Mouse (Mus musculus) heart, adult 2 months (tissue): ENCODE measurements around the gene Mrpl41.

Experiments used
- CTCF ChIP-seq: fragments of 200-600 bp; IDR thresholded peaks from 2 replicates; pipeline ENCODE4 v1.8.1; 2022; ENCODE audit warnings: antibody characterized with exemption, mild to moderate bottlenecking, moderate library complexity
- POLR2A ChIP-seq: fragments of 200-500 bp; IDR thresholded peaks from 2 replicates; pipeline ENCODE4 v1.6.1; 2011; ENCODE audit warnings: mild to moderate bottlenecking, low read depth, low read length, control low read depth; ENCODE audit not compliant: insufficient read depth

GRCm38 (mm10) chr2:24926965-24927358, 47.9 kb downstream of the Mrpl41 start:
- TF ChIP-seq CTCF = no peak
- TF ChIP-seq POLR2A = no peak
